Mouse (Mus musculus) lung, adult 2 months (tissue): ENCODE data around the gene Nrip1.

ENCODE experiments used
- CTCF ChIP-seq: fragments of 200-500 bp; IDR thresholded peaks from 2 replicates; pipeline ENCODE4 v1.5.1; 2011; ENCODE audit warnings: mild to moderate bottlenecking, low read length, control low read depth; ENCODE audit not compliant: insufficient read depth
- POLR2A ChIP-seq: fragments of 200-500 bp; IDR thresholded peaks from 2 replicates; pipeline ENCODE4 v1.6.1; 2011; ENCODE audit warnings: low read depth, mild to moderate bottlenecking, control low read depth, low read length, borderline replicate concordance; ENCODE audit errors: extremely low read depth

DNA sequence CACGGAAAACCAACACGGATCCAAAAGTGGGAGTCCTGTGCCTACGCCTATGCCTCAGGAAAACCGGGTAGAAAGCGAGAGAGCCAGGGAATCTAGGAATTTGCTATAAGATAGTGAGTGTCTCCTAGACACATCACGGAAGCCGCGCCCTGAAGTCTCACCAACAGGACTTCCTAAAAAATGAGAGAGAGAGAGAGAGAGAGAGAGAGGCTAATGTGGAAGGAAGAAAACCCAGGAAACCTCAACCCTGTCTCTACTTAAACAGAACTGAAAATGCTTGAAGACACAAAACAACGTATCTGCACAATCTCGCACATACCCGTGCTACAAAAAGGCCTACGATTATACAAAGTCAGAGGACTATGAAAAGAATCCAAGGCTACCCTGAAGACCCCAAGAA, 10.6 kb downstream of the Nrip1 start:
- TF ChIP-seq CTCF (no peak), POLR2A (no peak)
